Mouse (Mus musculus): ENCODE data around the gene Krtap31-1.
"Not testable (repeated sequence)": the region's sequence is repeated elsewhere in the genome, so short reads cannot be mapped to it uniquely, and the experiment has no call there.

Krtap31-1 gene

GRCm38 (mm10) chr11:99907620-99908019, at the start of gene Krtap31-1:
Gene Krtap31-1, plus strand, starts transcription at chr11:99907920.
- no peak for DNase-seq

DNA sequence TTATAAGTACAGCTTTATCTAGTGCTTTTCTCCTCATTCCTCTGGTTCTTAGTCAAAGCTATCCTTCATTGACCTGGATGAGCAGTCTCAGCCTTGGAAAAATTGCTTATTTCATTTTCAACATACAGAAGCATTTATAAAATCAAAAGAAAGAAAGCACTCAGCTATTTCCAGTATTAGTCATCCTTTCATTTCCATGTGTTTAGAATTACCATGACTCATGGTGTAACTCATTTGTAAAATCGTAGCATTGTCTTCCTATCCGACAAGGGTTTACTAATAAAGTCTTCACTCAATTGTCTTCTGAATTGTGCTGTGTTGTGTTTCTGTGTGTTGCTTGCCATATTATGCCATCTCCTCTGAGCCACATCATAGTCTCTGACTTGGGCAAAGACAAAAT, 49.0 kb upstream of the Krtap31-1 start:
- DNase-seq, result no peak

- DNase-seq, result not testable (repeated sequence)
Observed at GRCm38 (mm10) chr11:99864176-99864575, 43.5 kb upstream of the Krtap31-1 start, which contains the start of gene Gm11559. Gene Gm11559, plus strand, starts transcription at chr11:99864476.

GRCm38 (mm10) chr11:99873089-99873488, 34.6 kb upstream of the Krtap31-1 start, which contains the start of gene Krtap9-1:
Gene Krtap9-1, plus strand, starts transcription at chr11:99873389.
- DNase-seq, result not testable (repeated sequence)

DNA sequence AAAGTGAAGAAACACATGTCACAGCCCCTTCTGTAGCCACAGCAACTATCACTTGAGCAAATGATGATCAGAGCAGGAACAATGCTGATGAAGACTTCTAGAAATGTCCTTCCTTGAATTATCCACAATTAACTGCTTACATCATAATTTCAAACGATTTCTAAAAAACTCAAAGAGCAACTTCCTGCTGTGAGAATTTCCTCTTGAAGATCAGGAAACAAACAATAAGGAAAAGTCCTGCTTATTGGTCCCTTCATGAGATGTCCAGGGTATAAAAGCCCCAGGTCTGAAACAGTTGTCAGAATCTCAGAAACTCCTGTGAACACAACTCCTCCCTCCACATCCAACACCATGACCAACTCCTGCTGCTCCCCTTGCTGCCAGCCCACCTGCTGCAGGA, 28.8 kb upstream of the Krtap31-1 start, which contains the start of gene Gm11567:
Gene Gm11567, plus strand, starts transcription at position 301 of the 400 bp plus-strand sequence.
- DNase-seq, result not testable (repeated sequence)

DNA sequence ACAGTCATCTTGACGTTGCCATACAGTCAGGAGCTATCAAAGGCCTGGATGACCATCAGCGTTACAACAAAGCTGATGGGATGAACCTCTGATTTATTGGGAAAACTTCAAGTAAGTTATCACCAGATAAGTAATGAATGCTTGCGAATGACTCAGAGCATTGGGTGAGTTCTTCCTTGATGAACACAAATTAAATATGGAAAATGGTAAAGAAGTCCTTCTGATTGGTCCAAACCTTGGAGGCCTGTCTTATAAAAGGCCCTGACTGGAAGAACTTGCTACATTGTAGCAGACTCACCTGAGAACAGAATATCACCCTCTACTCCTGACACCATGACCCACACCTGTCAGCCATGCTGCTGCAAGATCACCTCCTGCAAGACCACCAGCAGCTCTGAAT, 6.7 kb downstream of the Krtap31-1 start, which contains the start of gene Gm11565:
Gene Gm11565, plus strand, starts transcription at position 301 of the 400 bp plus-strand sequence.
- no peak for DNase-seq

DNA sequence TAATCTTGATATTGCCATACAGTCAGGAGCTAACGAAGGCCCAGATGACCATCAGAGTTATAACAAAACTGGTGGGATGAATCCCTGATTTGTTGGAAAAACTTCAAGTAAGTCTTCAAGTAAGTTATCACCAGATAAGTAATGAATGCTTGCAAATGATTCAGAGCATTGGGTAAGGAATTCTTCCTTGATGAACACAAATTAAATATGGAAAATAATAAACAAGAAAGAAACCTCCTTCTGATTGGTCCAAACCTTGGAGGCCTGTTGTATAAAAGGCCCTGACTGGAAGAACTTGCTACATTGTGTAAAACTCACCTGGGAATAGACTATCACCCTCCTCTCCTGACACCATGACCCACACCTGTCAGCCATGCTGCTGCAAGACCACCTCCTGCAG, 28.3 kb downstream of the Krtap31-1 start, which contains the start of gene Krtap31-2:
Gene Krtap31-2, plus strand, starts transcription at position 301 of the 400 bp plus-strand sequence.
- no peak for DNase-seq

GRCm38 (mm10) chr11:99937751-99938264, 30.1 kb downstream of the Krtap31-1 start:
- no peak for DNase-seq

DNA sequence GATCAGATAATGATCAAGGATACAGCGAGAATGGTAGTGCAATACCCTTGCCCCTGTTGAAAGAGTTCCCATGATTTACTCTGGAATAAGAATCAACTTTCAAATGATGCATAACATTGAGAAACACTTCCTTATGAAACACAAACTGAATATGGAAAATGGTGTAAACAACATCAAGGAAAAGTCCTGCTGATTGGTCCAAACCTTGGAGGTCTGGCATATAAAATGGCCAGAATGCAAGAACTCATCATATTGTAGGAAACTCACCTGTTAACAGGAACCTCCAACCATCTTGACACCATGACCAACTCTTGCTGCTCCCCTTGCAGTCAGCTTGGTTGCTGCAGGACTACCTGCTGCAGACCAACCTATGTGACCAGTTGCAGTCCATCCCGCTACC, 40.5 kb downstream of the Krtap31-1 start, which contains the start of gene Krtap9-5:
Gene Krtap9-5, plus strand, starts transcription at position 301 of the 400 bp plus-strand sequence.
- no peak for DNase-seq

All from thymus, postnatal 25 days (tissue).